Mouse (Mus musculus) MEL (cell line): ENCODE measurements around the gene Lsm12.

Source experiments
- CTCF ChIP-seq, 3 experiments: IDR thresholded peaks in 2 of 3; conservative IDR thresholded peaks in 1 of 3; 2 replicates each; pipeline ENCODE4 v1.5.1; 2011 to 2012; ENCODE audit warnings: low read length in 3 of 3, low read depth in 2 of 3, mild to moderate bottlenecking in 2 of 3, improper control_type of control experiment in 1 of 3, inconsistent platforms in 1 of 3, mixed read lengths in 1 of 3, moderate library complexity in 1 of 3; ENCODE audit not compliant: control insufficient read depth in 1 of 3, insufficient read depth in 1 of 3, poor library complexity in 1 of 3, severe bottlenecking in 1 of 3
- E2F4 ChIP-seq: IDR thresholded peaks from 2 replicates; pipeline ENCODE4 v1.6.1; 2011; ENCODE audit warnings: low read depth, low read length, improper control_type of control experiment, borderline replicate concordance
- EP300 ChIP-seq, 2 experiments: IDR thresholded peaks; 2 replicates each; pipeline ENCODE4 v1.6.1; 2011; ENCODE audit warnings: improper control_type of control experiment in 2 of 2, low read length in 2 of 2, low read depth in 1 of 2, mild to moderate bottlenecking in 1 of 2
- GATA1 ChIP-seq: IDR thresholded peaks from 2 replicates; pipeline ENCODE4 v1.6.1; 2011; ENCODE audit warnings: low read depth, low read length, improper control_type of control experiment
- HCFC1 ChIP-seq: IDR thresholded peaks from 2 replicates; pipeline ENCODE4 v1.6.1; 2012; ENCODE audit warnings: low read depth, mild to moderate bottlenecking, inconsistent platforms, low read length, improper control_type of control experiment, moderate library complexity
- KAT2A ChIP-seq: conservative IDR thresholded peaks from 2 replicates; pipeline ENCODE4 v1.6.1; 2012; ENCODE audit warnings: low read depth, low read length, improper control_type of control experiment, inconsistent platforms
- MAX ChIP-seq: IDR thresholded peaks from 2 replicates; pipeline ENCODE4 v1.6.1; 2011; ENCODE audit warnings: low read length, improper control_type of control experiment
- MYC ChIP-seq: IDR thresholded peaks from 2 replicates; pipeline ENCODE4 v1.6.1; 2011; ENCODE audit warnings: low read depth, mild to moderate bottlenecking, low read length, improper control_type of control experiment, moderate library complexity
- POLR2A ChIP-seq, 2 experiments: IDR thresholded peaks; 2 replicates each; pipeline ENCODE4 v1.6.1; 2011 to 2012; ENCODE audit warnings: low read length in 2 of 2, mild to moderate bottlenecking in 2 of 2, control low read depth in 1 of 2, improper control_type of control experiment in 1 of 2, low read depth in 1 of 2, moderate library complexity in 1 of 2; ENCODE audit not compliant: control insufficient read depth in 1 of 2, insufficient read depth in 1 of 2, poor library complexity in 1 of 2
- RAD21 ChIP-seq: IDR thresholded peaks from 2 replicates; pipeline ENCODE4 v1.6.1; 2011; ENCODE audit warnings: mild to moderate bottlenecking, low read depth, low read length, improper control_type of control experiment
- SIN3A ChIP-seq: IDR thresholded peaks from 2 replicates; pipeline ENCODE4 v1.6.1; 2012; ENCODE audit warnings: low read length, improper control_type of control experiment, inconsistent platforms
- USF2 ChIP-seq, 2 experiments: IDR thresholded peaks; 2 replicates each; pipeline ENCODE4 v1.6.1; 2011 to 2012; ENCODE audit warnings: improper control_type of control experiment in 2 of 2, low read length in 2 of 2, borderline replicate concordance in 1 of 2, inconsistent platforms in 1 of 2, low read depth in 1 of 2, mild to moderate bottlenecking in 1 of 2; ENCODE audit not compliant: insufficient read depth in 1 of 2
- ZNF384 ChIP-seq: IDR thresholded peaks from 2 replicates; pipeline ENCODE4 v1.6.1; 2012; ENCODE audit warnings: low read depth, mild to moderate bottlenecking, inconsistent platforms, low read length, improper control_type of control experiment

DNA sequence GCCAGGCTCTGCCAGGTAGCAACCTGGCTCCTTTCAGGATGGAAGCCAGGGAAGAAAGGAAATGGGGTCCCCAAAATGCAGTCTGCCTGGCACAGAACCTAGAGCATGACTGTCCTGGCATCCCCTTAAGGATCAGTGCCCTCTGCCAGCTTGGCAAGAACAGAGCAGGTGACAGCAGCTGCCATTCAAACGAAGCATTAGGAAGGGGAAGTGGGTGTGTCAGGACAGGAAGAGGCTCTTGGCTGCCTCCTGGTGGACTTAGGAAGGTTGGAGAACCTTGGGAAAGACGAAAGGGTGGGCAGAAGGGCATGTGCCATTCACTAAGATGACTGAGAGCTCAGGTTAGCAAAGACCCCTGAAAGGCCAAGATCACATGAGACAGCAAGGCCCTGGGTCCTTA is 24.6 kb upstream of the Lsm12 start:
- peak; percentile 48 for TF ChIP-seq RAD21
- TF ChIP-seq KAT2A = no peak
- peak; percentile 70 to 91 (median 91) for TF ChIP-seq CTCF (IDR thresholded peaks at IDR 0.05 in 2 of 3, conservative IDR thresholded peaks at IDR 0.05 in 1 of 3; ENCODE audit: control insufficient read depth in 1 of 3, insufficient read depth in 1 of 3, low read depth in 2 of 3, low read length in 3 of 3, poor library complexity in 1 of 3, severe bottlenecking in 1 of 3)
- TF ChIP-seq E2F4 = no peak
- no peak for TF ChIP-seq USF2 (IDR thresholded peaks at IDR 0.05; ENCODE audit: borderline replicate concordance in 1 of 2, insufficient read depth in 1 of 2, low read depth in 1 of 2, low read length in 2 of 2)
- no peak for TF ChIP-seq ZNF384
- peak; percentile 78 for TF ChIP-seq SIN3A
- TF ChIP-seq MYC = peak; percentile 38; the same call in 1 of the 2 replicates
- TF ChIP-seq POLR2A (IDR thresholded peaks at IDR 0.05; ENCODE audit: control insufficient read depth in 1 of 2, insufficient read depth in 1 of 2, low read depth in 1 of 2, low read length in 2 of 2, poor library complexity in 1 of 2) = peak in 1 of 2 experiments; percentile 27; a peak in 1 of 4 replicates
- TF ChIP-seq EP300 (IDR thresholded peaks at IDR 0.05; ENCODE audit: low read depth in 1 of 2, low read length in 2 of 2) = no peak; a peak in 1 of 4 replicates
- TF ChIP-seq HCFC1 = peak; percentile 70; the same call in 1 of the 2 replicates
- no peak for TF ChIP-seq GATA1
- peak; percentile 35; the same call in 1 of the 2 replicates for TF ChIP-seq MAX
